Mouse (Mus musculus): ENCODE measurements at regions not wholly inside any gene's neighbourhood (a gene's known extent, or its start where the extent isn't known, plus 50 kb on each side); places are given as distances from the start of the nearest gene placed in this dataset.

- TF ChIP-seq POLR2A (IDR thresholded peaks at IDR 0.05; ENCODE audit: control insufficient read depth, extremely low read depth, insufficient read depth, low read length, poor library complexity) (no peak), CTCF (IDR thresholded peaks at IDR 0.05; ENCODE audit: borderline replicate concordance, control insufficient read depth, extremely low read depth, insufficient read depth, low read length, poor library complexity) (no peak)
Observed at GRCm38 (mm10) chr8:103874506-103874905, 226.9 kb upstream of the Cdh5 start.

Measured in thymus, adult 2 months (tissue).